Mouse (Mus musculus) heart, postnatal 25 days (tissue): ENCODE data around the gene Plac9a. TPM values are rescaled to one million over a fixed set of nuclear protein-coding genes. Genes with fewer than 3 reads are reported as not detected.

Experiments used
- DNase-seq: peaks from one replicate; pipeline ENCODE4 v3.0.0; 2022; ENCODE audit warnings: low spot score
- intact Hi-C: fragments of 180-260 bp; cut with DNase I; formaldehyde crosslinking; loops from one replicate; pipeline ENCODE4 v1.15.1; 2025
- total RNA-seq, 2 experiments: library from RNA; stranded (reverse); gene quantifications; 2 replicates each; pipeline ENCODE4 v1.2.3; 2021

The Plac9a gene
- total RNA-seq, 2 experiments from 2014 or later: 3.0 to 3.6 TPM

GRCm38 (mm10) chr14:25841579-25841978, 61.3 kb downstream of the Plac9a start:
- no peak for DNase-seq
- intact Hi-C loops: no loop called here

- intact Hi-C loops: no loop called here
- DNase-seq: no peak
These were observed 61.9 kb downstream of the Plac9a start for GRCm38 (mm10) chr14:25840961-25841360.

GRCm38 (mm10) chr14:25839791-25840190, 63.1 kb downstream of the Plac9a start:
- intact Hi-C loops: no loop called here
- DNase-seq: no peak

- intact Hi-C loops: no loop called here
- no peak for DNase-seq
These were observed 64.5 kb downstream of the Plac9a start for GRCm38 (mm10) chr14:25838411-25838810.

Other genes with a start within 250 kb of the Plac9a start
- 100 to 1,000 TPM; 277 to 296 TPM for gene Ppif, start 208.9 kb downstream of the Plac9a start, total RNA-seq
- 10 to 100 TPM; 33.3 to 35.7 TPM for gene Zcchc24, start 134.1 kb downstream of the Plac9a start, total RNA-seq
- gene Anxa11, start 60.9 kb downstream of the Plac9a start, total RNA-seq: 10 to 100 TPM; 72.3 to 80.0 TPM
- gene Tmem254a, start 24.6 kb upstream of the Plac9a start, total RNA-seq: 1 to 10 TPM in 1 of 2 experiments, under 1 TPM in 1; 0.96 to 1.1 TPM
- not detected for gene Cphx1, start 35.2 kb upstream of the Plac9a start, total RNA-seq
- not detected for gene Duxbl1, start 75.5 kb upstream of the Plac9a start, total RNA-seq
- 10 to 100 TPM; 21.3 to 30.8 TPM for gene Gm9780, start 139.6 kb upstream of the Plac9a start, total RNA-seq
- gene Tmem254c, start 164.3 kb upstream of the Plac9a start, total RNA-seq: 1 to 10 TPM; 6.8 to 7.0 TPM
- not detected for gene Cphx2, start 178.4 kb upstream of the Plac9a start, total RNA-seq
- gene Cphx3, start 179.2 kb upstream of the Plac9a start, total RNA-seq: not detected
- gene Duxbl2, start 215.2 kb upstream of the Plac9a start, total RNA-seq: not detected